Mouse (Mus musculus) heart, embryonic 12.5 days (tissue): ENCODE measurements around the gene Capn11. TPM values are rescaled to one million over a fixed set of nuclear protein-coding genes. Genes with fewer than 3 reads are reported as not detected.

Experiments
- ATAC-seq: fragments of 200-750 bp; cut with Nextera tagmentation; 2 replicates; pipeline ENCODE4 v1.8.0; 2017; ENCODE audit warnings: moderate TSS enrichment, moderate library complexity; ENCODE audit not compliant: insufficient number of reproducible peaks, low FRiP score
- H3K27ac ChIP-seq: fragments of 300-500 bp; sonication (generic); 2 replicates; pipeline ENCODE4 v1.5.1; 2016; ENCODE audit warnings: mild to moderate bottlenecking, moderate library complexity; ENCODE audit not compliant: poor library complexity, severe bottlenecking
- H3K27me3 ChIP-seq: fragments of 300-500 bp; sonication (generic); replicated peaks from 2 replicates; pipeline ENCODE4 v1.6.1; 2016; ENCODE audit warnings: mild to moderate bottlenecking, moderate library complexity
- H3K36me3 ChIP-seq: fragments of 300-500 bp; sonication (generic); 2 replicates; pipeline ENCODE4 v1.6.1; 2016; ENCODE audit warnings: mild to moderate bottlenecking, moderate library complexity
- H3K4me1 ChIP-seq: fragments of 300-500 bp; sonication (generic); replicated peaks from 2 replicates; pipeline ENCODE4 v1.6.1; 2016; ENCODE audit warnings: mild to moderate bottlenecking
- H3K4me2 ChIP-seq: fragments of 300-500 bp; sonication (generic); 2 replicates; pipeline ENCODE4 v1.6.1; 2016; ENCODE audit warnings: mild to moderate bottlenecking, moderate library complexity
- H3K4me3 ChIP-seq: fragments of 300-500 bp; sonication (generic); 2 replicates; pipeline ENCODE4 v1.5.1; 2016; ENCODE audit warnings: mild to moderate bottlenecking
- H3K9ac ChIP-seq: fragments of 300-500 bp; sonication (generic); 2 replicates; pipeline ENCODE4 v1.6.1; 2016; ENCODE audit warnings: mild to moderate bottlenecking, moderate library complexity
- H3K9me3 ChIP-seq: fragments of 300-500 bp; sonication (generic); replicated peaks from 2 replicates; pipeline ENCODE4 v1.6.1; 2016; ENCODE audit warnings: mild to moderate bottlenecking, moderate library complexity
- WGBS: fragments of 180-500 bp; shearing (Covaris S2); methylation state at CpG from one replicate; pipeline ENCODE4 v1.1.7; 2016; 5-methylcytosine and 5-hydroxymethylcytosine counted together
- polyA plus RNA-seq: library from polyadenylated mRNA; unstranded; fragments of >200 nt; fragmentation: Nextera tagmentation; extraction: Ambion mirVana; gene quantifications from 2 replicates; pipeline ENCODE4 v1.2.1, GENCODE M21; 2016

Gene Capn11
- polyA plus RNA-seq, 1 experiment from 2014 or later = 0.56 TPM

DNA sequence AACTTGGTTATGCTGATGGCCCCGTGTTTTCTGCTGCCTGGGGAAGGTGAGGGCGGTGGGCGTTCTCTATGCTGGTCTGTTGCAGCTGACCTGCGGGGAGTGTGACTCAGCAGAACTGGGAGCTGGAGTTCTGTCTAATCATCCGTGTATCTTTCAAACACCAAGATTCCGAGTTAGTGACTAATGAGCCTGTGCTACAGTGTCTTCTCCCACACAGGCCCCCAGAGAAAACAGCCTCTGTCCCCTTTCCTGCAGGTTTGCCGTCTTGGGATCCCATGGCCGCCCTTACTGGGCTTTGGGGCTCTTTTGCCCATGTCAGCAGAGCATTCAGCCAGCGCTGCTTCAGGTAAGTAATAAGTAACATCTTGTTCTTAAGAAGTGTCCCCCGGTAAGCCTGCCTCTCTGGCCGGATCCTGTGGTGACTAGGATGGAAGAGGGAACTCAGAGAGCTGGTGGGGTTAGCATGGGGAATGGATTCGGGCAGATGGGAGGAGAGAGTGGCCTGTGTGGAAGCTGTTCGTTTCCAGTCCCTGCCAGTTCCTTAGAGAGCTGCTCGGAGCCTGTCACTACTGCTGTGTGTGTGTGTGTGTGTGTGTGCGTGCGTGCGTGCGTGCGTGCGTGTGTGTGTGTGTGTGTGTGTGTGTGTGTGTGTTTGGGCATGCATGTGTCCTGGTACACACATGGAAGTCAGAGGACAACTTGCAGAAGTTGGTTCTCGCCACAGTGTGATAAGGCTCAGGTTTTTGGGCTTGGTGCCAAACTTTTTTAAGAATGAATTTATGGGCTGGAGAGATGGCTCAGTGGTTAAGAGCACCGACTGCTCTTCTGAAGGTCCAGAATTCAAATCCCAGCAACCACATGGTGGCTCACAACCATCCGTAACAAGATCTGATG is 36.3 kb upstream of the Capn11 start:
- H3K9ac ChIP-seq = no peak overlapping the region; the same call in 1 of the 2 replicates
- H3K27ac ChIP-seq = no peak overlapping the region

DNA sequence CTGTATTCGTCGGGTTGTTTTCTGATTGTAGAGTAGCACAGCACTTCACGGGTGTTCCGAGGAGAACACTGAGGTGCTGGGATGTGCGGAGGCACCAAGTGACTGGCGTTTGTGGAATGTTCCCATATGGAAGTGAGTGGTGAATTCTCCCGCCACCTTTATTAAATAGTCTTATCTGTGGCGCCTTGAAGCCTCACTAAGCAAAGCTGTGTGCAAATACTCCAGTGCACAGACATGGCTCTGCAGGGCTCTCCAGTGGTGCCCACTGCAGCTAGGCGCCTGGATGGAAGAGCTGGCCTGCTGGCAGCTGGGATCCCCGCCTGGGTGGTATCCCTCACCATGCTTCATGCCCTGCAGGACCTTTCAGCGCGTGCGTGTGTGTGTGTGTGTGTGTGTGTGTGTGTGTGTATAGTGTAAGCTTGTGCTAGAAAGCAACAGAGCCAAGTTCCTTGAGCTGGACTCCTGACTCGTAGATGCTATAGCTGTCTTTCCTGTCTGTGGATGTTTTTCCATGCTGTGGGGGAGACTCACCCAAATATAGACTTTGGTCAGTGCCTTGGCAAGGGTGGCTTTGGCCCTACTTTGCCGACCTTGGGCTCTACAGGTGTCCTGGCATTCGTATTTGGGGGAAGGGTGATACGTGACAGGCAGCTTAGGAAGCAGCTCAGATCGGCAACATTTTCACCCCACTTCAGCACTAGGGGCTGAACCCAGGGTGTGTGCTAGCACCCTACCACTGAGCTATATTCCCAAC is 34.9 kb upstream of the Capn11 start:
- no peak overlapping the region for H3K4me3 ChIP-seq
- 0 out of 2 replicates have a peak overlapping the region, but pooled peaks have one; percentile 24 for H3K9ac ChIP-seq
- H3K36me3 ChIP-seq = peaks cover 14% of the 10 kb centered on the region; the same call in 1 of the 2 replicates
- H3K4me1 ChIP-seq = peaks cover 35% of the 10 kb centered on the region
- 57% methylated on average over 18 of the region's 18 CpGs for WGBS
- no peaks in the 10 kb centered on the region for H3K27me3 ChIP-seq
- no peak for ATAC-seq
- H3K9me3 ChIP-seq = no peaks in the 10 kb centered on the region
- no peak overlapping the region for H3K27ac ChIP-seq
- peak overlapping the region; percentile 4; the same call in 1 of the 2 replicates for H3K4me2 ChIP-seq

More for the DNA sequence above, 36.3 kb upstream of the Capn11 start:
- Histone ChIP-seq H3K4me2 (no peak overlapping the region), H3K4me3 (no peak overlapping the region), H3K27me3 (no peaks in the 10 kb centered on the region), H3K4me1 (peaks cover 39% of the 10 kb centered on the region), H3K36me3 (peaks cover 17% of the 10 kb centered on the region; the same call in 1 of the 2 replicates), H3K9me3 (no peaks in the 10 kb centered on the region)
- 59% methylated on average over 23 of the region's 23 CpGs for WGBS
- peak; percentile 52; the same call in 1 of the 2 replicates for ATAC-seq

DNA sequence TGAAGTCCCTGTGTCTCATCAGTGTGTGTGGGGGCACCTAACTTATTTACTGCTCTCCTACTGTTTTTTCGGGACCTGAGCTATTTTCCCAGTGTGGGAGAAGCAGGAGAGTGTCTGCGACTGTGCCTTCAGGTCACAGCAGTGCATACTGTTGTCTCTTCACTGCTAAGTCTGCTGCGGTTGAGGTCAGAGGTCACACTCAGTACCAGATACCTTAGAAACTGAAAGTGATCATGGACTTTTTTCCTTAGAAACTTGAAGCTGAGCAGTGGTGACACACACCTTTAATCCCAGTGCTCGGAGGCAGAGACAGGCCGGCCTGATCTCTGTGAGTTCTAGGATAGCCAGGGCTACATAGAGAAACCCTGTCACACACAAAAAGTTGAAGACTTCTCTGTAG is 33.0 kb upstream of the Capn11 start:
- ATAC-seq = no peak

DNA sequence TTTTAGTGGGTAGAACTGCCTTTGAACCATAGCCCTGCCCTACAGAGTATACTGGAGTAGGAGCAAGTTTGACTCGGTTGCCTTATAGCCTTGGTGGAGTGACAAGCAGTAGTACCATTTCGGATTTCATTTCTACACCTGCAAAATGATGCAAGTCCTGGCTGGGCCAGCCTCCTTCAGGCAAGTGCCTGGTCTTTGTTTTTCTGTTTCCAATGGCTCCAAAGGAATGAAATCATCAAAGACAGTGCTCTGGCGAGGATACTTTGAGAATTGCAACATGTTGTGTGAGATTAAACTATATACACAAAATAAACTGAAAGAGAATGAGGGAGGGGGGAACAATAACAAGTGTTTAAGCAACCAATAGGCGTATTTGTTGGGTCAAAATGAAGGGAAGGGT is 30.9 kb upstream of the Capn11 start:
- Histone ChIP-seq H3K4me2 (no peak overlapping the region), H3K9ac (no peak overlapping the region), H3K4me1 (peaks cover 46% of the 10 kb centered on the region), H3K4me3 (no peak overlapping the region), H3K27me3 (no peaks in the 10 kb centered on the region), H3K9me3 (no peaks in the 10 kb centered on the region), H3K27ac (no peak overlapping the region), H3K36me3 (no peaks in the 10 kb centered on the region)
- 84% methylated on average over 4 of the region's 4 CpGs for WGBS
- ATAC-seq = no peak

More for the DNA sequence above, 33.0 kb upstream of the Capn11 start:
- Histone ChIP-seq H3K4me3 (no peak overlapping the region), H3K4me1 (peaks cover 47% of the 10 kb centered on the region), H3K27me3 (no peaks in the 10 kb centered on the region), H3K4me2 (no peak overlapping the region), H3K27ac (no peak overlapping the region), H3K36me3 (peaks cover 4% of the 10 kb centered on the region; the same call in 1 of the 2 replicates), H3K9me3 (no peaks in the 10 kb centered on the region), H3K9ac (no peak overlapping the region)
- 73% methylated on average over 5 of the region's 5 CpGs for WGBS

DNA sequence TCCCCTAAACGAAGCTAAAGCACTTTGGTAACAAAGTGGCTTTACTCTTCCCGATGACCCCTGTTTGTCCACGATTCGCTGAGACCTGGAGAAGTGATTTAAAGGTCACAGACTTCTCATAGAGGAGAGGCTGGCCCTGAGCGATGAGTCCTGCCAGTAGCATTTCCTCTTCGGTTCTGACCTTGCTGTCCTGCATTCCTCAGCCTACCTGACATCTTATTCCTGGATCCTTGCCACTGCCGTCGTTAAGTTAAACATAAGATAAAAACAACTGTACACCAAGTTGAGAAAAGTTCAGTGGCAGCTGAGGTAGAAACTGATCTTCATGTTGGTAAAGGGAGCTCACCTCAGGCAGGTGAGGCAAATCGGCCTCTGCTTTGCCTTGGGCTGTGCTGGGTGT is 30.0 kb upstream of the Capn11 start:
- 71% methylated on average over 9 of the region's 9 CpGs for WGBS
- Histone ChIP-seq H3K4me1 (peaks cover 46% of the 10 kb centered on the region), H3K27me3 (no peaks in the 10 kb centered on the region), H3K4me3 (no peak overlapping the region), H3K9ac (no peak overlapping the region), H3K36me3 (no peaks in the 10 kb centered on the region), H3K4me2 (no peak overlapping the region), H3K9me3 (no peaks in the 10 kb centered on the region), H3K27ac (no peak overlapping the region)
- no peak for ATAC-seq

DNA sequence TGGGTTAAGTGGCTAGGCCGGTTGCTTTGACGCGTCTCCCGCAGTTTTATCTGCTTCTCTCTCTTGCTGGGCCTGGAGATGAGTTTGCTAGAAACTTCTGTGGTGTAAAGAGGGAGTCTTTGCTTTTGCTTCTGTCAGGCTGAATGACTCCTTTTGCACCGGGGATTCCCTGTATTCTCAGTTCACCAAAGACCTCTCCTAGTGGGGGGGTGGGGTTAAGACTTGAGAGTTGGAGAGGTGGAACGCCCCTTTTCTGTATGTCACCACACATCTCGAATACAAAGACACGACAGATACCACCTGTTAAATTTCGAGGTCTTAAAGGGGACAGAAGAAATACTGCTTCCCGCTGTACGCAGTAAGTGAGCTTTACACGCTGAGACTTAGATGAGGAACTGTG is 27.6 kb upstream of the Capn11 start, which contains the start of gene Tmem63b:
TSS of gene Tmem63b (minus strand) at position 190 of the 400 bp plus-strand sequence.
- ATAC-seq = peak; percentile 13; the same call in 1 of the 2 replicates
- WGBS = 9% methylated on average over 12 of the region's 12 CpGs
- Histone ChIP-seq H3K27ac (peak within 1 kb of the TSS; percentile 77), H3K36me3 (no peaks in the 10 kb centered on the region), H3K9me3 (no peaks in the 10 kb centered on the region), H3K4me1 (peaks cover 29% of the 10 kb centered on the region), H3K9ac (peak within 1 kb of the TSS; percentile 96), H3K4me3 (peak within 1 kb of the TSS; percentile 90), H3K4me2 (peak within 1 kb of the TSS; percentile 93), H3K27me3 (no peaks in the 10 kb centered on the region)

DNA sequence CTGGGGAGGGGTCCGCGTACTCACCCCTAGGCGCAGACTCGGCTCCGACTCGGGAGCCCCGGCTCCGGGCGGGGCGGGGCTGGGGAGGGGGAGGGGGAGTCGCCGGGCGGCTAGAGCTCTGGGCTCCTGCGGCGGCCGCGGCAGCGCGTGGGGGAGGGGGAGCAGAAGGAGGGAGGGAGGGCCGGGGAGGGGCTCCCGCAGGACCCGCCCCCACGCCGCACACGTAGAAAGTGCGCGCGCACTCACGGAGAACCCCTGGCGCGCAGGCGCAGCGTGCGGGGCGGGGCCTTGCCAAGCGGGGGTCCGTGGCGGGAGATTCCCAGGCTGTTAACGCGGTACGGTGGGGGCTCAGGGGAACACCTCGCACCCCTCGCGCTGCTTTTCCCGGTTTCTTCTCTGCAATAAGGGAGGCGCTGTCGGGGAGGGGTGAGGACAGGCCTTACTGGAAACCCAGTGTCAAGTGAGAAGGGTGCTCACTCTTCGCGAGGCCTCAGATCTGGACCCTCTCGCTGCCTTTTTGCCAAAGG is 27.0 kb upstream of the Capn11 start, which contains the start of gene Mrpl14:
TSS of gene Mrpl14 (plus strand) at position 230 of the 527 bp plus-strand sequence.
- peaks cover 29% of the 10 kb centered on the region for H3K4me1 ChIP-seq
- H3K4me3 ChIP-seq = peak within 1 kb of the TSS; percentile 90
- H3K36me3 ChIP-seq = no peaks in the 10 kb centered on the region
- H3K27me3 ChIP-seq = no peaks in the 10 kb centered on the region
- H3K9ac ChIP-seq = peak within 1 kb of the TSS; percentile 96
- ATAC-seq = peak; percentile 91
- H3K9me3 ChIP-seq = no peaks in the 10 kb centered on the region
- WGBS = 1% methylated on average over 40 of the region's 50 CpGs
- H3K27ac ChIP-seq = peak within 1 kb of the TSS; percentile 77
- peak within 1 kb of the TSS; percentile 93 for H3K4me2 ChIP-seq

DNA sequence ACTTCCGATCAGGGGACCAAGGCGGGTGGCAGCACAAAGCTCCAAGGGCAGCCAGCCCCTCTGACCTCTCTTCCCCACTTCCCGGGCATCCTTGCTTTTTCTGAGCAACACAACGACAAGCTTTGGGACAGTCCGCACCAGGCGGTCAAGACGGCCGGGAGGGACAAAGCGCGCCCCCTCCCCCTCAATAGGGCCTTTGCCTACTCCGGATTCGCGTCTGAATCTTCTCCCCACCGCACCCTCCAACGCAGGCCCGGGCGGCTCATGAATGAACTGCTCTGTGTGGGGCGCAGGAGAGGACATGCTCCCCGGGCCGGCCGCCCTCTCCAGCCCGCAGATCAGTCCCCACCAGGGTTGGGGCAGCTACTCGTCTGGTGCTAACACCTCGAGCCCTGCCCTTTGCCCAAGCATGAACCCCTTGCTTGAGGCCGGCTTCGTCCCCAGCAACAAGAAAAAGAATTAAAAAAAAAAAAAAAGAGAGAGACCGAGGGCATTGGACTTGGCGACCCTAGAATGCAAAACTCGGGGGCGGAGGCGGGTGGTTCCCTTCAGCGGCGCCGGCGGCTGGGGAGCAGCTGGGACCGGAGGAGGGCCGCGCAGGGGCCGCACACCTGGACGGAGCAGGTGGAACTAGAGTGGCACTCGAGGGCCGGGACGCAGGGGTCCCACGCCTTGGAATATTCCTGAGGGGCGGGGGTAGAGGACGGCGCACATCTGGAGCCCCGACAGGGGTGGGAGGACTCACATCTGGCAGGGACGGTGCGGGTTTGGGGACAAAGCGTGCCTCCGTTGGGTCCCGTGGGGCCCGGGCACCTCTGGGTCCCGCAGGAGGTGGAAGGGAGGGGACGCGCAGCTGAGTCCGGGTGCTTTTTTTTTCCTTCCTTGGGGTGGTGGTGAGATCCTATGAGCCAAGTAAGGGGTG is 26.3 kb upstream of the Capn11 start:
- Histone ChIP-seq H3K9ac (peak overlapping the region; percentile 96), H3K4me2 (peak overlapping the region; percentile 93), H3K27ac (peak overlapping the region; percentile 49; the same call in 1 of the 2 replicates), H3K36me3 (no peaks in the 10 kb centered on the region), H3K27me3 (no peaks in the 10 kb centered on the region), H3K4me3 (peak overlapping the region; percentile 90), H3K9me3 (no peaks in the 10 kb centered on the region), H3K4me1 (peaks cover 35% of the 10 kb centered on the region)
- WGBS = under 1% methylated on average over 58 of the region's 58 CpGs
- ATAC-seq = peak; percentile 68

DNA sequence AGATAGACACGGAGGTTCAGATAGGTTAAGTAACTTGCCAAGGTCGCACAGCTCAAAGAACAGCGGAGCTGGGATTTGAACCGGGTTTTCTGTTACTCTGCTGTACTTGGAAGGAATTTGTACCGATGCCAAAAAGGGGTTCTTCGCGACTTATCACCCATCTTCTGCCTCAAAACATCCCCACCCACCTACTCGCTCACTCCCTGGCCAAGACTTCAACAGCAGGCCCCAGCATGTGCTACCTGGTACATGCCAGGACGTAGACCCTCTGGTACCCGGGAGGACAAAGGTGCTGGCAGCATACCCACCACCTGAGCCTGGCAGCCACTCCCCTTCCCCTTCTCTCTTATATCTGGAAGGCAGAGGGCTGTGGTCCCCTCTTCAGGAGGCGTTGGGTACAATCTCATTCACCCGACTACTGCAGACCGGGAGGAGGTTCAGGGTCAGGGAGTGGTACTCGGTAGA is 25.6 kb upstream of the Capn11 start:
- Histone ChIP-seq H3K4me3 (peak overlapping the region; percentile 90), H3K4me1 (peaks cover 35% of the 10 kb centered on the region), H3K9me3 (no peaks in the 10 kb centered on the region), H3K4me2 (peak overlapping the region; percentile 93), H3K27me3 (no peaks in the 10 kb centered on the region), H3K27ac (0 out of 2 replicates have a peak overlapping the region, but pooled peaks have one; percentile 49), H3K36me3 (no peaks in the 10 kb centered on the region), H3K9ac (peak overlapping the region; percentile 96)
- 26% methylated on average over 14 of the region's 14 CpGs for WGBS
- ATAC-seq = no peak

DNA sequence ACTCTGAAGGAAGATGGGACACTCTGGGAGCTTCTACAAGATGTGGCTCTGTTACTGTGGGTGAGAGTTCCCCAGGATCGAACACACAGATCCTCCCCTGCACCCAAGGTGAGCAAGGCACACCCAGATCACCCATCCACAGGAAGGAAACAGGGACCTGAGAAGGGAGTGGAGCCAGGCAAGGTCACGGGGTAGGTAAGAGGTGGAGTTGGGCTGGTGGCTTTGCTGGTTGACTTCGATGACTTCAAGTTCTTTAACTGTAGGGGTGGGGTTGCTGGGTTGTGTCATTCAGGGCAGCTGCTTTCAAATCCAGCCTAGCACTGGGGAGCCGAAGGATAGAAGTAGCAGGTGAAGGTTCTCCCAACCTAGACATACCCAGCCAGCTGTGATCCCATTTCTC is 23.7 kb upstream of the Capn11 start:
- no peaks in the 10 kb centered on the region for H3K9me3 ChIP-seq
- no peak overlapping the region for H3K9ac ChIP-seq
- H3K4me3 ChIP-seq = no peak overlapping the region
- no peaks in the 10 kb centered on the region for H3K27me3 ChIP-seq
- no peak overlapping the region for H3K4me2 ChIP-seq
- peaks cover 28% of the 10 kb centered on the region for H3K4me1 ChIP-seq
- H3K36me3 ChIP-seq = peaks cover 4% of the 10 kb centered on the region; the same call in 1 of the 2 replicates
- WGBS = 85% methylated on average over 4 of the region's 4 CpGs
- no peak overlapping the region for H3K27ac ChIP-seq
- no peak for ATAC-seq
